Mouse (Mus musculus): ENCODE measurements around the gene Ppfia3. TPM values are rescaled to one million over a fixed set of nuclear protein-coding genes. Genes with fewer than 3 reads are reported as not detected.

Gene Ppfia3
- polyA plus RNA-seq (2014; fragmentation: Nextera tagmentation; extraction: Ambion mirVana), result 2.0 and 2.1 TPM in 2 replicates

DNA sequence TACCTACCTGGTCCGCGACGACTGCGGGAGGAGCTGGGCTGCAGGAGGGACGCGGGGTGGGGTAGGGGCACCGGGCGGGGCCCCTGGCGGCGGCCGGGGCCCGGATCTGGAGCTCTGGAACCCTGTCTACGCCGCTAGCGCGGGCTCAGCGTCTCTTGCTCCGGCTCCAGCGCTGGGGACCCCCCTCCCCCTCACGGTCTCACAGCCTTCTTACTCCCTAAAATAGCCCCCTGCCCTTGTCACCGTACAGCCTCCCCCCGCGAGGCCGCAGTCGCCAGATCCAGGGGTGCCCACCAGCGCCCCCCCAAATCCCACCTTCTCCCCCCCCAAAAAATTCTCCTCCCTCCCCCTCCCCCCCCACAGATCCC lies at the start of gene Ppfia3:
Gene Ppfia3, minus strand, starts transcription at position 368 of the 368 bp plus-strand sequence.
- WGBS, result 0% methylated on average over 16 of the region's 26 CpGs
- Histone ChIP-seq H3K4me3 (ENCODE audit: low read depth, low read length) (peak within 1 kb of the TSS; percentile 58), H3K4me2 (peak within 1 kb of the TSS; percentile 94), H3K27me3 (replicated peaks; ENCODE audit: control insufficient read depth, insufficient read depth, low read length) (peaks cover 75% of the 10 kb centered on the region), H3K9ac (ENCODE audit: low read depth, low read length) (peak within 1 kb of the TSS; percentile 70), H3K9me3 (ENCODE audit: control insufficient read depth, low read length) (no peaks in the 10 kb centered on the region), H3K4me1 (replicated peaks; ENCODE audit: control insufficient read depth, insufficient read depth, low read length) (peaks cover 22% of the 10 kb centered on the region), H3K27ac (ENCODE audit: low read depth, low read length) (no peak within 1 kb of the TSS), H3K36me3 (ENCODE audit: control insufficient read depth, insufficient read depth, low read length) (no peaks in the 10 kb centered on the region)
- DNase-seq (ENCODE audit: low spot score) (no peak), ATAC-seq (replicated peaks; ENCODE audit: low FRiP score) (no peak)

DNA sequence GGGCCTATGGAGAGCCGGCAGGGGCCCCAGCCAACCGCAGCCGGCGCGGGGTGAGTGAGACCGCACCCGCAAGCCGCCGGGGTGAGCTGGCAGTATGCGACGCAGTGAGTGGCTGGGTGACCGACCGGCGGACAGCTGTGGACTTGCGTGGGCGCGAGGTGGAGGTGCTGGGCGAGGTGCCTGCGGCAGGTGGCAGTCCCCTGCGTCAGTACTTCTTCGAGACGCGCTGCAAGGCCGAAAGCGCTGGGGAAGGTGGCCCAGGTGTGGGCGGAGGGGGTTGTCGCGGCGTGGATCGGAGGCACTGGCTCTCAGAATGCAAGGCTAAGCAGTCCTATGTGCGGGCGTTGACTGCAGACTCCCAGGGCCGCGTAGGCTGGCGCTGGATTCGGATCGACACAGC lies 48.8 kb upstream of the Ppfia3 start:
- Histone ChIP-seq H3K9ac (ENCODE audit: low read depth, low read length) (no peak overlapping the region), H3K9me3 (ENCODE audit: control insufficient read depth, low read length) (no peaks in the 10 kb centered on the region), H3K4me3 (ENCODE audit: low read depth, low read length) (peak overlapping the region; percentile 14; the same call in 1 of the 2 replicates), H3K27me3 (replicated peaks; ENCODE audit: control insufficient read depth, insufficient read depth, low read length) (peaks cover 91% of the 10 kb centered on the region), H3K4me1 (replicated peaks; ENCODE audit: control insufficient read depth, insufficient read depth, low read length) (peaks cover 11% of the 10 kb centered on the region), H3K36me3 (ENCODE audit: control insufficient read depth, insufficient read depth, low read length) (no peaks in the 10 kb centered on the region), H3K4me2 (peak overlapping the region; percentile 26; the same call in 1 of the 2 replicates), H3K27ac (ENCODE audit: low read depth, low read length) (no peak overlapping the region)
- DNase-seq (ENCODE audit: low spot score), result no peak
- WGBS, result 12% methylated on average over 37 of the region's 37 CpGs
- no peak for ATAC-seq (replicated peaks; ENCODE audit: low FRiP score)

DNA sequence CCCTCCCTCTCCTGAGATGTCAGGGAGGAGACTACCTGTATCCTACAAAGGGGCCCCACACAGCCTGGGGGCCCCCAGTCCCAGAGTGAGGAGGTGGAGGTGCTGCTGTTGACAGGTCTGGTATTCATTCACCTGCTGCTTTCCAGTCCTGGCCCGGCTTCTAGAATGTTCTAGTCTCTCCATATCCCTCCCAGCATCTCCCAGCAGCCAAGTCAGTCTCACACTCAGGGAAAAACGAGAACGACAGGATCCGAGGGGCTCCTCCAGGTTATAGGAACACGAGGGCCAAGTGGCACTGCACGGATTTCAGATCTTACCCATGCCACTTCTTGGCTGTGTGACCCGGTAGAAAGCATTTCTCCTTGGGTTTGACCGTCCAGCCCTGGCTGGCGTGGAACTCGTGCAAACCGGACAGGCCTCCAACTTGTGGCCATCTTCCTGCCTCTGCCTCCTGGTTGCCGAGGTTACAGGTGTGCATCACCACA lies 48.0 kb upstream of the Ppfia3 start:
- Histone ChIP-seq H3K9ac (ENCODE audit: low read depth, low read length) (no peak overlapping the region), H3K4me1 (replicated peaks; ENCODE audit: control insufficient read depth, insufficient read depth, low read length) (peaks cover 11% of the 10 kb centered on the region), H3K4me3 (ENCODE audit: low read depth, low read length) (no peak overlapping the region), H3K4me2 (peak overlapping the region; percentile 91; the same call in 1 of the 2 replicates), H3K27me3 (replicated peaks; ENCODE audit: control insufficient read depth, insufficient read depth, low read length) (peaks cover 94% of the 10 kb centered on the region), H3K9me3 (ENCODE audit: control insufficient read depth, low read length) (no peaks in the 10 kb centered on the region), H3K36me3 (ENCODE audit: control insufficient read depth, insufficient read depth, low read length) (no peaks in the 10 kb centered on the region), H3K27ac (ENCODE audit: low read depth, low read length) (no peak overlapping the region)
- ATAC-seq (replicated peaks; ENCODE audit: low FRiP score) (no peak), DNase-seq (ENCODE audit: low spot score) (no peak)
- 32% methylated on average over 12 of the region's 12 CpGs for WGBS

DNA sequence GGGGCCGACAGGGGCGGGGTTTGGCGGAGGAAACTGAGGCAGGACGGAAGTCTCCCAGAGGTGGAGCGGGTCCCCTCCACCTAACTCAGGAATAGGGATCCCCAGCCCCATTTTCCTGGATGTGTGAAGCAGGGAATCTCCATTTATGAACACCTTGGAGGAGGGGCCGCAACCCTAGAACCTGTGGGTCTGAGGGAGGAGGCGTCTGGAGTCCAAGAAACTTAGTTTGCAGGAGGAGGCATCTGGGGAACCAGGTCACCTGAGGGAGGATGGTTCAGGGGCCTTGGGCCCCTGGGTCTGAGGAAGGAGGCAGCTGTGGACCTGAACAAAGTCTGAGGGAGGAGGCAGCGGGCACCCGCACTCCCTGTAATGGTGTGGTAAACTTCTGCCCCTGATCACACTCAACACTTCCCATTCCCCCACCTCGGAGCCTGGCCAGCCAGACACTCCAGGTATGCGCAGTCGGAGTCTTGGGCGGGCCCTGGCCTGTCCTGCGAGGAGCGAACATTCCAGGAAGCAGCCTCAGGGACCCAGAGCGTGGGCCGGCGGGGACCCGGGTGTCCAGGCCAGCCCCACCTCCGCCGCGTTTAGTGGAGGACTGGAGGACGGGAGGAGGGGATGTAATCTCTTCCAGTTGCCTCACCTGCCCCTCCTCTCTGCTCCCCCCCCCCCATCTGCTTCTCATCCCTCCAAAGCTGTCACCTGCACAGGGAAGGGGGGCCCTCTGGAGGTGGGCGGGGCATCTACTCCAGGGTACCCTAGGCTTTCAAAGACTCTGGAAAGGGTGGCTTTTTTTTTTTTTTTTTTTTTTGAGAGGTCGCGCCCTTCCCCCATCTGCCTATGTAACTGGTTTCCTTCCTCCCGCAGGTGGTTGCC lies 47.3 kb upstream of the Ppfia3 start:
- Histone ChIP-seq H3K27me3 (replicated peaks; ENCODE audit: control insufficient read depth, insufficient read depth, low read length) (peaks cover 98% of the 10 kb centered on the region), H3K4me1 (replicated peaks; ENCODE audit: control insufficient read depth, insufficient read depth, low read length) (peaks cover 11% of the 10 kb centered on the region), H3K36me3 (ENCODE audit: control insufficient read depth, insufficient read depth, low read length) (no peaks in the 10 kb centered on the region), H3K27ac (ENCODE audit: low read depth, low read length) (peak overlapping the region; percentile 58; the same call in 1 of the 2 replicates), H3K9ac (ENCODE audit: low read depth, low read length) (peak overlapping the region; percentile 2), H3K4me3 (ENCODE audit: low read depth, low read length) (peak overlapping the region; percentile 60), H3K9me3 (ENCODE audit: control insufficient read depth, low read length) (no peaks in the 10 kb centered on the region), H3K4me2 (peak overlapping the region; percentile 91)
- DNase-seq (ENCODE audit: low spot score) (peak; percentile 46), ATAC-seq (replicated peaks; ENCODE audit: low FRiP score) (peak; percentile 9; the same call in 1 of the 2 replicates)
- WGBS, result 2% methylated on average over 27 of the region's 27 CpGs

DNA sequence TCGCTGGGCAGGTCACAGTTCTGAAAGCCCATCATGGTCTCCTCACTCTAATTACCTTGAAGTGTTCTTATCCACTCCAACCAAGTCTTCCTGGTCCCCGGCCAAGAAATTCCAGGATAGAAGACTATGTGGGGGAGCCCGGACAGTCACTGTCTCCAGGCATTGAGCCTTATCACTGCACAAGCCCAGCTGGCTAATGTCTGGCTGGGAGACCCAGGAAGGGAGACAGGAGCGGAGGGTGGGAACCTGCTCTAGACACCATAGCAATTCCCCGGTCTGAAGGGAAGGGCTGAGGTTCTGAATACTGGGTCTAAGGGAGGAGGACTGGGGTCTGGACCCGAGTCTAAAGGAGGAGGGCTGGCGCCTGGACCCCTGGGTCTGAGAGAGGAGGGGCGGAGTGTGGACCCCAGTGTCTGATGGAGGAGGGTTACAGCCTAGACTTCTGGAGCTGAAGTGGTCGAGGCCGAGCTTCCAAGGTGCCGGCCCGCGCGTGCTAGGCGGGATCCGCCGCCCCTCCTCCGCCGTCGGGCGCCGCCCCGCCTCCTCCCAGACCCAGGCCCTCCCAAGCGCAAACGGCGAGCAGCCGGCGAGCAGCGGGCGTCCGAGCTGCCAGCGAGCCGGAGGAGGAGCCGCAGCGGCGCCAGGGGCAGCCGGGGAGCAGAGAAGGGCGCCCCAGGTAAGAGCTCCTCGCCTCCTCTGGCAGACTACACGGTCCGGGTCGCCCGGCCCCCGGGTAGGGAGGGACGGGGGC lies 46.5 kb upstream of the Ppfia3 start, which contains the start of gene Ntf5:
Gene Ntf5, plus strand, starts transcription at position 583 of the 751 bp plus-strand sequence.
- Histone ChIP-seq H3K27ac (ENCODE audit: low read depth, low read length) (peak within 1 kb of the TSS; percentile 58), H3K9ac (ENCODE audit: low read depth, low read length) (peak within 1 kb of the TSS; percentile 2), H3K4me2 (peak within 1 kb of the TSS; percentile 91), H3K4me1 (replicated peaks; ENCODE audit: control insufficient read depth, insufficient read depth, low read length) (peaks cover 11% of the 10 kb centered on the region), H3K4me3 (ENCODE audit: low read depth, low read length) (peak within 1 kb of the TSS; percentile 60), H3K36me3 (ENCODE audit: control insufficient read depth, insufficient read depth, low read length) (no peaks in the 10 kb centered on the region), H3K27me3 (replicated peaks; ENCODE audit: control insufficient read depth, insufficient read depth, low read length) (peaks cover 98% of the 10 kb centered on the region), H3K9me3 (ENCODE audit: control insufficient read depth, low read length) (no peaks in the 10 kb centered on the region)
- WGBS, result 4% methylated on average over 43 of the region's 45 CpGs
- DNase-seq (ENCODE audit: low spot score), result peak; percentile 53
- peak; percentile 39; the same call in 1 of the 2 replicates for ATAC-seq (replicated peaks; ENCODE audit: low FRiP score)

DNA sequence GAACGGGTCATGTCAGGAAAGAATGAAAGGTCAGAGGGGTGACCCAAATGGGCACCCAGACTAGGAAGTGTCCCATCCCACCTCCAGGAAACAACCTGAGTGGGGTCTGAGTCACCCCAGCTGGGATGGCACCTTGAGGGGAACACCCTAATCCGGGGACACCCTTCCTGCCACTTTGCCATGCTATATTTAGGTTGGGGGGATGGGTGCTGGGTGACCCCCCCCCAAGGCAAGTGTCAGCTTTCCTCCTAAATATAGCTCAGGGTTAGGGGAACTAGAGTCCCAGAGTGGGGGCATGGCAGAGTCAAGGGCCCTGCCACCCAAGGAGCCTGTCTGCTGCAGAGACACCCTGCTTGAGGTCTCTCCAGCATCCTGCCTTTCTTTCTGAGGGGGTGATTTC lies 45.6 kb upstream of the Ppfia3 start:
- DNase-seq (ENCODE audit: low spot score), result no peak
- Histone ChIP-seq H3K4me1 (replicated peaks; ENCODE audit: control insufficient read depth, insufficient read depth, low read length) (peaks cover 11% of the 10 kb centered on the region), H3K4me2 (no peak overlapping the region), H3K27ac (ENCODE audit: low read depth, low read length) (no peak overlapping the region), H3K9ac (ENCODE audit: low read depth, low read length) (no peak overlapping the region), H3K9me3 (ENCODE audit: control insufficient read depth, low read length) (no peaks in the 10 kb centered on the region), H3K27me3 (replicated peaks; ENCODE audit: control insufficient read depth, insufficient read depth, low read length) (peaks cover 99% of the 10 kb centered on the region), H3K4me3 (ENCODE audit: low read depth, low read length) (no peak overlapping the region), H3K36me3 (ENCODE audit: control insufficient read depth, insufficient read depth, low read length) (no peaks in the 10 kb centered on the region)
- 65% methylated on average over 2 of the region's 2 CpGs for WGBS
- no peak for ATAC-seq (replicated peaks; ENCODE audit: low FRiP score)

DNA sequence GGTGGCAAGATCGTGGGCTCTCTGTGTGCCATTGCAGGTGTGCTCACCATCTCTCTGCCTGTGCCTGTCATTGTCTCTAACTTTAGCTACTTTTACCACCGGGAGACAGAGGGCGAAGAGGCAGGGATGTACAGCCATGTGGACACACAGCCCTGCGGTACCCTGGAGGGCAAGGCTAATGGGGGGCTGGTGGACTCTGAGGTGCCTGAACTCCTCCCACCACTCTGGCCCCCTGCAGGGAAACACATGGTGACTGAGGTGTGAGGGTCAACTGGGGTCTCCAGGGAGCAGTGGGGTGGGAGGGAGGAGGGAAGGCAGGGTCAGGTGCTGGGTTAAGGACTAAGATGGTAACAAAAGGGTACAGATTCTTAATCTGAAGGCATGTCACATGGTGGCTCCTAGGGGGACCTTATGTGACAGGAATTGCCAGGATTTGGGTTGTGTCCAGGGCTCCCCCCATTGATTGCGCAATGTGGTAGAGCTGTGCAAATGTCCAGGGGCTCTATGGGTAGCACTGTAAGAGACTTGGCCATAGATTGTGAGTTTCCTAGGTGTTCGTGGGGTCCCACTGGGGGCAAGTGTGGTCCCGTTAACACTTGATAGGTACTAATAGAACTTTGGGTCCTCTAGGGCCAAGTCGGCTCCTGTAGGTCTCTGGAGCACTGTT lies 42.8 kb upstream of the Ppfia3 start:
- ATAC-seq (replicated peaks; ENCODE audit: low FRiP score), result no peak
- H3K9ac ChIP-seq (ENCODE audit: low read depth, low read length), result no peak overlapping the region
- no peak overlapping the region for H3K4me3 ChIP-seq (ENCODE audit: low read depth, low read length)
- H3K36me3 ChIP-seq (ENCODE audit: control insufficient read depth, insufficient read depth, low read length), result no peaks in the 10 kb centered on the region
- no peaks in the 10 kb centered on the region for H3K9me3 ChIP-seq (ENCODE audit: control insufficient read depth, low read length)
- H3K4me1 ChIP-seq (replicated peaks; ENCODE audit: control insufficient read depth, insufficient read depth, low read length), result peaks cover 12% of the 10 kb centered on the region
- WGBS, result 83% methylated on average over 8 of the region's 8 CpGs
- H3K27me3 ChIP-seq (replicated peaks; ENCODE audit: control insufficient read depth, insufficient read depth, low read length), result peaks cover 95% of the 10 kb centered on the region
- no peak overlapping the region for H3K4me2 ChIP-seq
- no peak for DNase-seq (ENCODE audit: low spot score)
- no peak overlapping the region for H3K27ac ChIP-seq (ENCODE audit: low read depth, low read length)

DNA sequence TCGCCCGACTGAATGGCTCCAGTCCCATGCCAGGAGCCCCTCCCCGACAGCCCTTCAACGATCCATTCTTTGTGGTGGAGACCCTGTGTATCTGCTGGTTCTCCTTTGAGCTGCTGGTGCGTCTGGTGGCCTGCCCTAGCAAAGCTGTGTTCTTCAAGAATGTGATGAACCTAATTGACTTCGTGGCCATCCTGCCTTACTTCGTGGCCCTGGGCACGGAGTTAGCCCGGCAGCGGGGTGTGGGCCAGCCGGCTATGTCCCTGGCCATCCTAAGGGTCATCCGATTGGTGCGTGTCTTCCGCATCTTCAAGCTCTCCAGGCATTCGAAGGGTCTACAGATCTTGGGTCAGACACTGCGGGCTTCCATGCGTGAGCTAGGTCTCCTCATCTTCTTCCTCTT lies 42.1 kb upstream of the Ppfia3 start:
- DNase-seq (ENCODE audit: low spot score), result no peak
- H3K4me3 ChIP-seq (ENCODE audit: low read depth, low read length), result no peak overlapping the region
- no peak overlapping the region for H3K9ac ChIP-seq (ENCODE audit: low read depth, low read length)
- WGBS, result 84% methylated on average over 17 of the region's 17 CpGs
- H3K27ac ChIP-seq (ENCODE audit: low read depth, low read length), result no peak overlapping the region
- H3K36me3 ChIP-seq (ENCODE audit: control insufficient read depth, insufficient read depth, low read length), result no peaks in the 10 kb centered on the region
- H3K9me3 ChIP-seq (ENCODE audit: control insufficient read depth, low read length), result no peaks in the 10 kb centered on the region
- peaks cover 88% of the 10 kb centered on the region for H3K27me3 ChIP-seq (replicated peaks; ENCODE audit: control insufficient read depth, insufficient read depth, low read length)
- peaks cover 11% of the 10 kb centered on the region for H3K4me1 ChIP-seq (replicated peaks; ENCODE audit: control insufficient read depth, insufficient read depth, low read length)
- no peak for ATAC-seq (replicated peaks; ENCODE audit: low FRiP score)
- no peak overlapping the region for H3K4me2 ChIP-seq

Measured in liver, embryonic 11.5 days (tissue).